Mouse (Mus musculus) MEL (cell line): ENCODE results near the gene Dach2. TPM values are rescaled to one million over a fixed set of nuclear protein-coding genes. Genes with fewer than 3 reads are reported as not detected.
A peak's percentile ranks its signal among the peaks of the same experiment; 100 is the strongest.

ENCODE experiments used
- DNase-seq: peaks from one replicate; pipeline ENCODE4 v3.0.0; 2011; ENCODE audit warnings: low read depth, low spot score
- H3K27ac ChIP-seq: 2 replicates; pipeline ENCODE4 v1.5.1; 2012; ENCODE audit warnings: low read depth, mild to moderate bottlenecking, control low read depth, low read length, moderate library complexity; ENCODE audit not compliant: control insufficient read depth
- H3K27me3 ChIP-seq, 2 experiments: fragments of 150-350 bp in 1 of 2; sonication (generic) in 1 of 2; 2 replicates each; pipeline ENCODE4 v1.6.1; 2012; ENCODE audit warnings: low read length in 2 of 2, mild to moderate bottlenecking in 2 of 2, improper control_type of control experiment in 1 of 2, moderate library complexity in 1 of 2; ENCODE audit not compliant: insufficient read depth in 2 of 2, control insufficient read depth in 1 of 2
- H3K36me3 ChIP-seq, 2 experiments: 2 replicates each; pipeline ENCODE4 v1.6.1; 2012 to 2014; ENCODE audit warnings: low read length in 2 of 2, improper control_type of control experiment in 1 of 2, inconsistent platforms in 1 of 2, mild to moderate bottlenecking in 1 of 2; ENCODE audit not compliant: insufficient read depth in 2 of 2, control insufficient read depth in 1 of 2
- H3K4me1 ChIP-seq, 2 experiments: fragments of 150-350 bp in 1 of 2; sonication (generic) in 1 of 2; 2 replicates each; pipeline ENCODE4 v1.6.1; 2012; ENCODE audit warnings: low read length in 2 of 2, improper control_type of control experiment in 1 of 2, mild to moderate bottlenecking in 1 of 2; ENCODE audit not compliant: insufficient read depth in 2 of 2, control insufficient read depth in 1 of 2
- H3K4me3 ChIP-seq, 2 experiments: fragments of 150-350 bp in 1 of 2; sonication (generic) in 1 of 2; 2 replicates each; pipeline ENCODE4 v1.5.1; 2012; ENCODE audit warnings: low read depth in 2 of 2, low read length in 2 of 2, mild to moderate bottlenecking in 2 of 2, moderate library complexity in 2 of 2, control low read depth in 1 of 2, improper control_type of control experiment in 1 of 2; ENCODE audit not compliant: control insufficient read depth in 1 of 2, insufficient read depth in 1 of 2
- H3K79me2 ChIP-seq: 2 replicates; pipeline ENCODE4 v1.6.1; 2012; ENCODE audit warnings: mild to moderate bottlenecking, low read length, moderate library complexity; ENCODE audit not compliant: control insufficient read depth, poor library complexity, insufficient read depth
- H3K9ac ChIP-seq: 2 replicates; pipeline ENCODE4 v1.6.1; 2012; ENCODE audit warnings: low read depth, mild to moderate bottlenecking, control low read depth, low read length, moderate library complexity; ENCODE audit not compliant: control insufficient read depth, poor library complexity, severe bottlenecking
- H3K9me3 ChIP-seq: fragments of 150-350 bp; sonication (generic); replicated peaks from 2 replicates; pipeline ENCODE4 v1.6.1; 2012; ENCODE audit warnings: mild to moderate bottlenecking, low read length, improper control_type of control experiment, moderate library complexity; ENCODE audit not compliant: insufficient read depth
- BHLHE40 ChIP-seq: IDR thresholded peaks from 2 replicates; pipeline ENCODE4 v1.6.1; 2012; ENCODE audit warnings: low read depth, mild to moderate bottlenecking, inconsistent platforms, low read length, improper control_type of control experiment, borderline replicate concordance
- EP300 ChIP-seq, 2 experiments: IDR thresholded peaks; 2 replicates each; pipeline ENCODE4 v1.6.1; 2011; ENCODE audit warnings: improper control_type of control experiment in 2 of 2, low read length in 2 of 2, low read depth in 1 of 2, mild to moderate bottlenecking in 1 of 2
- GATA1 ChIP-seq: IDR thresholded peaks from 2 replicates; pipeline ENCODE4 v1.6.1; 2011; ENCODE audit warnings: low read depth, low read length, improper control_type of control experiment
- HCFC1 ChIP-seq: IDR thresholded peaks from 2 replicates; pipeline ENCODE4 v1.6.1; 2012; ENCODE audit warnings: low read depth, mild to moderate bottlenecking, inconsistent platforms, low read length, improper control_type of control experiment, moderate library complexity
- JUND ChIP-seq: IDR thresholded peaks from 2 replicates; pipeline ENCODE4 v1.6.1; 2011; ENCODE audit warnings: low read depth, mild to moderate bottlenecking, improper control_type of control experiment, low read length
- KAT2A ChIP-seq: conservative IDR thresholded peaks from 2 replicates; pipeline ENCODE4 v1.6.1; 2012; ENCODE audit warnings: low read depth, low read length, improper control_type of control experiment, inconsistent platforms
- MAFK ChIP-seq: IDR thresholded peaks from 2 replicates; pipeline ENCODE4 v1.6.1; 2011; ENCODE audit warnings: low read depth, mild to moderate bottlenecking, low read length, improper control_type of control experiment, borderline replicate concordance
- MAZ ChIP-seq: IDR thresholded peaks from 2 replicates; pipeline ENCODE4 v1.6.1; 2012; ENCODE audit warnings: low read depth, mild to moderate bottlenecking, inconsistent platforms, low read length, improper control_type of control experiment
- MXI1 ChIP-seq: IDR thresholded peaks from 2 replicates; pipeline ENCODE4 v1.6.1; 2011; ENCODE audit warnings: mild to moderate bottlenecking, low read depth, low read length, improper control_type of control experiment
- MYB ChIP-seq: IDR thresholded peaks from 2 replicates; pipeline ENCODE4 v1.6.1; 2011; ENCODE audit warnings: mild to moderate bottlenecking, low read depth, low read length, improper control_type of control experiment
- MYC ChIP-seq: IDR thresholded peaks from 2 replicates; pipeline ENCODE4 v1.6.1; 2011; ENCODE audit warnings: low read depth, mild to moderate bottlenecking, low read length, improper control_type of control experiment, moderate library complexity
- NRF1 ChIP-seq: IDR thresholded peaks from 2 replicates; pipeline ENCODE4 v1.6.1; 2014; ENCODE audit warnings: low read depth, mild to moderate bottlenecking, inconsistent platforms, low read length, improper control_type of control experiment, moderate library complexity; ENCODE audit not compliant: poor library complexity, insufficient read depth, severe bottlenecking
- RAD21 ChIP-seq: IDR thresholded peaks from 2 replicates; pipeline ENCODE4 v1.6.1; 2011; ENCODE audit warnings: mild to moderate bottlenecking, low read depth, low read length, improper control_type of control experiment
- RCOR1 ChIP-seq: IDR thresholded peaks from 2 replicates; pipeline ENCODE4 v1.6.1; 2012; ENCODE audit warnings: low read depth, mild to moderate bottlenecking, inconsistent platforms, low read length, improper control_type of control experiment
- USF2 ChIP-seq, 2 experiments: IDR thresholded peaks; 2 replicates each; pipeline ENCODE4 v1.6.1; 2011 to 2012; ENCODE audit warnings: improper control_type of control experiment in 2 of 2, low read length in 2 of 2, borderline replicate concordance in 1 of 2, inconsistent platforms in 1 of 2, low read depth in 1 of 2, mild to moderate bottlenecking in 1 of 2; ENCODE audit not compliant: insufficient read depth in 1 of 2
- ZC3H11A ChIP-seq: IDR thresholded peaks from 2 replicates; pipeline ENCODE4 v1.6.1; 2012; ENCODE audit warnings: low read depth, mild to moderate bottlenecking, inconsistent platforms, low read length, improper control_type of control experiment
- ZKSCAN1 ChIP-seq: IDR thresholded peaks from 2 replicates; pipeline ENCODE4 v1.6.1; 2012; ENCODE audit warnings: low read depth, mild to moderate bottlenecking, inconsistent platforms, low read length, improper control_type of control experiment, moderate library complexity
- ZMIZ1 ChIP-seq: IDR thresholded peaks from 2 replicates; pipeline ENCODE4 v1.6.1; 2012; ENCODE audit warnings: low read depth, mild to moderate bottlenecking, inconsistent platforms, low read length, improper control_type of control experiment, moderate library complexity
- ZNF384 ChIP-seq: IDR thresholded peaks from 2 replicates; pipeline ENCODE4 v1.6.1; 2012; ENCODE audit warnings: low read depth, mild to moderate bottlenecking, inconsistent platforms, low read length, improper control_type of control experiment
- polyA plus RNA-seq, 2 experiments: library from polyadenylated mRNA; stranded (reverse) in 1 of 2; unstranded in 1 of 2; fragments of >175 nt in 1 of 2; fragments of >200 nt in 1 of 2; gene quantifications; 2 replicates each; pipeline versions ENCODE4 v1.2.1 to v1.2.4; 2012; ENCODE audit warnings: low replicate concordance in 2 of 2, low read depth in 1 of 2; ENCODE audit not compliant: insufficient read length in 2 of 2, insufficient read depth in 1 of 2, missing spikeins in 1 of 2
- total RNA-seq: library from RNA; depleted of rRNA; stranded (reverse); fragments of 300-350 nt; gene quantifications from 2 replicates; pipeline ENCODE4 v1.2.3, GENCODE M21; 2012

Dach2 gene
- total and polyA plus RNA-seq, 3 experiments: 0.04 TPM; not detected in 2

DNA sequence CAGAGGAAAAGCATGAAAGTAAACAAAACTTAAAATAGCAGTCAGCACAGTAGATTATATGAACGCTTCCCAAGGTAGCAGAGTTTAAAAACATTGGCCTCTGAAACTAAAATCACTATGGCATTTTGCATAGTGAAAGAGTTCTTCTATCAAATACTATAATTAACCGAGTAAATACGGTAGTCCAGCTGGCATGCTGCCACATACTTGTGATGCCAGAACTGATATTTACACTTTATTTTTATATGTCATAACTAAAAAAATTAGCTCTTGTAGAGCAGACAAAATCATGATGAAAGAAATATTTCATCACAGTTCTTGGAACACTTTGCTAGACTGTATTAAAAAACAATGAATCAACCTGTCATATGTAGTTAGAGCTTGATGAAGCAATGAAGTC, 247.8 kb downstream of the Dach2 start:
- no peaks in the 10 kb centered on the region for H3K9me3 ChIP-seq
- H3K36me3 ChIP-seq: no peaks in the 10 kb centered on the region
- H3K4me1 ChIP-seq: no peaks in the 10 kb centered on the region
- no peaks in the 10 kb centered on the region for H3K27me3 ChIP-seq
- TF ChIP-seq MYC (no peak), MAZ (no peak), MXI1 (no peak), ZKSCAN1 (no peak), NRF1 (no peak), MAFK (no peak), GATA1 (no peak), RAD21 (no peak), JUND (no peak), MYB (no peak), RCOR1 (no peak), HCFC1 (no peak)
- H3K9ac ChIP-seq: no peak overlapping the region
- no peak overlapping the region for H3K4me3 ChIP-seq
- DNase-seq: peak; percentile 10
- H3K27ac ChIP-seq: no peak overlapping the region
- H3K79me2 ChIP-seq: no peaks in the 10 kb centered on the region

DNA sequence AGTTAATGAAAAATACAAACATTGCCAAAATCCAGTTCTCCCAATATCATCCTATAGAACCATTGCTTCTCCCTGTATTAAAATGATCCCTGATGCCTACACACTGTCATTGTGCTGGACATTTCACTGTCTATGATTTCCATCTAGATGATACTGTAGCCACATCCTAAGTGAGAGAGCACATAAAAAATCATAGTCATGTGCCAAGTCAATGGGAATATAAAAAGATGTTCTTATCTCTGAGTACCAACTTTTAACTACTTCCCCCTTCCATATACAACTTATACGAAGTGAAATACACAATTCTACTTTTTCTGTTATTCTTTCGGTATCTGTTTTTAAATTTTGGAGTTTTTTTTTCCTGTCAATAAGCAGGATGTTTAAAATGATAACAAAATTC, 266.6 kb downstream of the Dach2 start:
- no peak for TF ChIP-seq KAT2A
- no peak for TF ChIP-seq ZNF384
- TF ChIP-seq MYB: no peak
- TF ChIP-seq ZC3H11A: no peak
- peak; percentile 25 to 53; a peak in 2 of 4 replicates for TF ChIP-seq EP300 (IDR thresholded peaks at IDR 0.05; ENCODE audit: low read depth in 1 of 2, low read length in 2 of 2)
- TF ChIP-seq RAD21: no peak
- no peak for TF ChIP-seq ZMIZ1
- no peak for TF ChIP-seq USF2 (IDR thresholded peaks at IDR 0.05; ENCODE audit: borderline replicate concordance in 1 of 2, insufficient read depth in 1 of 2, low read depth in 1 of 2, low read length in 2 of 2)
- TF ChIP-seq BHLHE40: peak; percentile 62; the same call in 1 of the 2 replicates
- TF ChIP-seq, all 39 proteins: peak for 2
- H3K4me3 ChIP-seq: no peak overlapping the region

More for the DNA sequence above, 266.6 kb downstream of the Dach2 start:
- Histone ChIP-seq H3K9me3 (no peaks in the 10 kb centered on the region), H3K27me3 (no peaks in the 10 kb centered on the region), H3K36me3 (no peaks in the 10 kb centered on the region), H3K9ac (no peak overlapping the region), H3K4me1 (no peaks in the 10 kb centered on the region), H3K27ac (no peak overlapping the region), H3K79me2 (no peaks in the 10 kb centered on the region)
- DNase-seq: no peak
